Mouse (Mus musculus) MEL-GATA-1-ER (cell line): ENCODE results near the gene Il15ra.

ENCODE experiments used
- DNase-seq: peaks from one replicate; pipeline ENCODE4 v3.0.0-alpha.2; 2012; ENCODE audit warnings: low read depth; ENCODE audit errors: extremely low read depth

Gene Il15ra

GRCm38 (mm10) chr2:11777091-11778068 is 72.3 kb downstream of the Il15ra start, which contains the start of the genes Fbh1 and Ankrd16:
Gene Fbh1 (minus strand): TSS chr2:11777582.
Gene Ankrd16 (plus strand): TSS chr2:11777876.
- DNase-seq = peak; percentile 98

DNA sequence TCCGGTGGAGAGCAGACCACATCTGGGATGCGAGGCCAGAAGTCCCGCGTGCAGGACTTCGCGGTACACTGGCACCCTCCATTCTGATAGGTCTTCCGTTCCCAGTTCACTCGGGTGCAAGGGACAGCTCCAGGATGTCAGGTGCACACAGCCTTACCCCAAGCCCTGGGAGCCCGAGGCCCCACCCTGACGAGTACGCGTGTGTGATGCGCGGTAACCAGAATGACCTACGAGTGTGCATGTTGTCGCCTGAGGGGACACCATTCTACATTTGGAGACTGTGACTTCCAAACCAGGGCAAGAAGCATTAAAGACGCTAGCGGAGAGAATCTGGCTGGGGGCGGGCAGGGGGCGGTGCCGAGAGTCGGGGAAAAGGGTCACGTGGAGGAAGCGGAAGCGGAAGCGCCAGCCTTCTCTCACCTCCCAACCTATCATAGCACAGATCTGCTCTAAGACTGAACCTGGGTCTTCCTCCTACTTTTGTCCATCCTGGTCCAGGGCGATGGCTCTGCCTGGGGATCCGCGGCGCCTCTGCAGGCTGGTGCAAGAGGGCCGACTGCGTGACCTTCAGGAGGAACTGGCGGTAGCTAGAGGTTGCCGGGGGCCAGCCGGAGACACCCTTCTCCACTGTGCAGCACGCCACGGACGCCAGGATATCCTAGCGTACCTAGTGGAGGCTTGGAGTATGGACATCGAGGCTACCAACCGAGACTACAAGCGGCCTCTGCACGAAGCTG is 73.2 kb downstream of the Il15ra start:
- DNase-seq = peak; percentile 83
